Mouse (Mus musculus): Measurements from ENCODE around the gene Zfp108.
"Not testable (repeated sequence)": the region's sequence is repeated elsewhere in the genome, so short reads cannot be mapped to it uniquely, and the experiment has no call there.

Zfp108 gene

GRCm38 (mm10) chr7:24254633-24255474 is at the start of gene Zfp108:
Zfp108 (plus strand) TSS chr7:24254794.
- DNase-seq = peak; percentile 66

- no peak for DNase-seq
Observed at GRCm38 (mm10) chr7:24207488-24208261, 46.9 kb upstream of the Zfp108 start.

GRCm38 (mm10) chr7:24208282-24208886 is 46.2 kb upstream of the Zfp108 start:
- no peak for DNase-seq

GRCm38 (mm10) chr7:24210296-24210695 is 44.3 kb upstream of the Zfp108 start:
- DNase-seq = no peak

GRCm38 (mm10) chr7:24211343-24211742 is 43.3 kb upstream of the Zfp108 start, which contains the start of gene Zfp111:
Zfp111 (minus strand) TSS chr7:24211443.
- no peak for DNase-seq

- peak; percentile 71 for DNase-seq
Observed at GRCm38 (mm10) chr7:24237040-24237791, 17.4 kb upstream of the Zfp108 start, which contains the start of gene Zfp109. Zfp109 (minus strand) TSS chr7:24237560.

GRCm38 (mm10) chr7:24253779-24254615 is 597 bp upstream of the Zfp108 start:
- no peak for DNase-seq

- DNase-seq = no peak
Observed at GRCm38 (mm10) chr7:24259306-24259999, 4.9 kb downstream of the Zfp108 start.

GRCm38 (mm10) chr7:24260000-24260312 is 5.4 kb downstream of the Zfp108 start:
- no peak for DNase-seq

- DNase-seq = peak; percentile 52
Observed at GRCm38 (mm10) chr7:24268176-24269155, 13.9 kb downstream of the Zfp108 start.

GRCm38 (mm10) chr7:24269256-24269655 is 14.7 kb downstream of the Zfp108 start:
- no peak for DNase-seq

GRCm38 (mm10) chr7:24269667-24270287 is 15.2 kb downstream of the Zfp108 start:
- peak; percentile 15 for DNase-seq

- peak; percentile 81 for DNase-seq
Observed at GRCm38 (mm10) chr7:24270288-24270672, 15.7 kb downstream of the Zfp108 start, which contains the start of gene Zfp93. Zfp93 (plus strand) TSS chr7:24270420.

- no peak for DNase-seq
Observed at GRCm38 (mm10) chr7:24271191-24271590, 16.6 kb downstream of the Zfp108 start.

GRCm38 (mm10) chr7:24274456-24274855 is 19.9 kb downstream of the Zfp108 start:
- no peak for DNase-seq

GRCm38 (mm10) chr7:24278771-24279170 is 24.2 kb downstream of the Zfp108 start:
- not testable (repeated sequence) for DNase-seq

- DNase-seq = no peak
Observed at GRCm38 (mm10) chr7:24280031-24280857, 25.6 kb downstream of the Zfp108 start.

GRCm38 (mm10) chr7:24280858-24281145 is 26.2 kb downstream of the Zfp108 start:
- DNase-seq = no peak

- no peak for DNase-seq
Observed at GRCm38 (mm10) chr7:24286090-24286489, 31.5 kb downstream of the Zfp108 start.
